Comparison of ENCODE assay signal across 16 mouse cellular contexts in genomic region chr7:72837992-72838655, GRCm38 (mm10).
DNase-seq lines count a peak whose midpoint lies in the region; ATAC-seq and TF ChIP-seq lines count a peak whose summit lies in the region.
"Had no signal": no experiment of that assay in that cellular context is flagged by ENCODE, and none has a peak within 500 bp of the region (broad histone marks: within the 10 kb centered on the region; RNA-seq: fewer than 3 reads in every experiment).

No protein-coding gene starts in this region.

- WGBS in neural tube, embryonic 11.5 days = 46% methylated on average over 6 of the region's 6 CpGs
- WGBS in forebrain, embryonic 11.5 days = 7% methylated on average over 6 of the region's 6 CpGs
- 8% methylated on average over 6 of the region's 6 CpGs for WGBS in hindbrain, embryonic 14.5 days
- 3% methylated on average over 6 of the region's 6 CpGs for WGBS in midbrain, embryonic 16.5 days
- 72% methylated on average over 6 of the region's 6 CpGs for WGBS in heart, adult 2 months

- no peak for TF ChIP-seq EP300 in heart, adult 2 months (IDR thresholded peaks at IDR 0.05; ENCODE audit: insufficient read depth, low read depth, low read length)

- peaks cover 5% of the 10 kb centered on the region; the same call in 1 of the 2 replicates for H3K4me1 ChIP-seq in neural tube, embryonic 11.5 days (ENCODE audit: control insufficient read depth, insufficient read depth, low read length)
- peaks cover 5% of the 10 kb centered on the region; the same call in 1 of the 2 replicates for H3K4me1 ChIP-seq in forebrain, embryonic 11.5 days (replicated peaks; ENCODE audit: control insufficient read depth, insufficient read depth, low read length)
- H3K4me1 ChIP-seq in hindbrain, embryonic 14.5 days (replicated peaks; ENCODE audit: control insufficient read depth, insufficient read depth, low read length) = peaks cover 24% of the 10 kb centered on the region
- peaks cover 19% of the 10 kb centered on the region for H3K4me1 ChIP-seq in midbrain, embryonic 16.5 days (ENCODE audit: control insufficient read depth, insufficient read depth, low read length)
- H3K4me1 ChIP-seq in heart, adult 2 months (ENCODE audit: control insufficient read depth, insufficient read depth, low read length) = no peaks in the 10 kb centered on the region
- H3K4me1 ChIP-seq: megakaryocyte, embryonic 14.5 days had no signal

- no peak overlapping the region for H3K4me2 ChIP-seq in neural tube, embryonic 11.5 days (ENCODE audit: low read depth)
- no peak overlapping the region for H3K4me2 ChIP-seq in forebrain, embryonic 11.5 days (ENCODE audit: low read depth, low read length, severe bottlenecking)
- no peak overlapping the region for H3K4me2 ChIP-seq in hindbrain, embryonic 14.5 days (replicated peaks)
- H3K4me2 ChIP-seq in midbrain, embryonic 16.5 days (ENCODE audit: low read length) = peak overlapping the region; percentile 11; the same call in 1 of the 2 replicates

- peak; percentile 50; the same call in 1 of the 2 replicates for ATAC-seq in neural tube, embryonic 11.5 days (ENCODE audit: insufficient read depth, low FRiP score, low TSS enrichment)
- peak; percentile 86 for ATAC-seq in forebrain, embryonic 11.5 days (replicated peaks; ENCODE audit: low FRiP score)
- ATAC-seq in hindbrain, embryonic 14.5 days (ENCODE audit: low FRiP score) = no peak
- peak; percentile 51; the same call in 1 of the 2 replicates for ATAC-seq in midbrain, embryonic 16.5 days

- no peak overlapping the region for H3K9ac ChIP-seq in neural tube, embryonic 11.5 days (ENCODE audit: low read length)
- no peak overlapping the region for H3K9ac ChIP-seq in forebrain, embryonic 11.5 days (ENCODE audit: low read length)
- no peak overlapping the region for H3K9ac ChIP-seq in hindbrain, embryonic 14.5 days
- H3K9ac ChIP-seq in midbrain, embryonic 16.5 days (ENCODE audit: low read depth, low read length) = no peak overlapping the region
- no peak overlapping the region for H3K9ac ChIP-seq in heart, adult 2 months (ENCODE audit: low read depth, low read length)
- H3K9ac ChIP-seq: liver, embryonic 14.5 days had no signal

- no peak for TF ChIP-seq CTCF in heart, adult 2 months (IDR thresholded peaks at IDR 0.05)

- TF ChIP-seq POLR2A in heart, adult 2 months (IDR thresholded peaks at IDR 0.05; ENCODE audit: insufficient read depth, low read depth, low read length) = no peak

- no peaks in the 10 kb centered on the region for H3K79me2 ChIP-seq in heart, adult 2 months (replicated peaks; ENCODE audit: control insufficient read depth, insufficient read depth, low read length)

- H3K36me3 ChIP-seq in neural tube, embryonic 11.5 days (ENCODE audit: control insufficient read depth, insufficient read depth, low read length) = no peaks in the 10 kb centered on the region
- H3K36me3 ChIP-seq in forebrain, embryonic 11.5 days (ENCODE audit: control insufficient read depth, insufficient read depth, low read length) = no peaks in the 10 kb centered on the region
- no peaks in the 10 kb centered on the region for H3K36me3 ChIP-seq in hindbrain, embryonic 14.5 days (replicated peaks; ENCODE audit: control insufficient read depth, insufficient read depth)
- H3K36me3 ChIP-seq in midbrain, embryonic 16.5 days (ENCODE audit: control insufficient read depth, insufficient read depth, low read length) = no peaks in the 10 kb centered on the region
- no peaks in the 10 kb centered on the region for H3K36me3 ChIP-seq in heart, adult 2 months (ENCODE audit: control insufficient read depth, insufficient read depth, low read length)

- H3K9me3 ChIP-seq in neural tube, embryonic 11.5 days (ENCODE audit: control insufficient read depth, low read length) = no peaks in the 10 kb centered on the region
- H3K9me3 ChIP-seq in forebrain, embryonic 11.5 days (ENCODE audit: control insufficient read depth, low read length) = peaks cover 4% of the 10 kb centered on the region; the same call in 1 of the 2 replicates
- no peaks in the 10 kb centered on the region for H3K9me3 ChIP-seq in hindbrain, embryonic 14.5 days (ENCODE audit: control insufficient read depth, low read length)
- H3K9me3 ChIP-seq in midbrain, embryonic 16.5 days (replicated peaks; ENCODE audit: control insufficient read depth, low read length, poor library complexity, severe bottlenecking) = no peaks in the 10 kb centered on the region; the same call in 1 of the 2 replicates

- no peak overlapping the region for H3K4me3 ChIP-seq in neural tube, embryonic 11.5 days (ENCODE audit: low read depth, low read length)
- no peak overlapping the region for H3K4me3 ChIP-seq in forebrain, embryonic 11.5 days (ENCODE audit: low read depth, low read length)
- no peak overlapping the region for H3K4me3 ChIP-seq in hindbrain, embryonic 14.5 days (replicated peaks; ENCODE audit: low read length)
- H3K4me3 ChIP-seq in midbrain, embryonic 16.5 days (ENCODE audit: low read depth, low read length) = no peak overlapping the region
- no peak overlapping the region for H3K4me3 ChIP-seq in heart, adult 2 months
- H3K4me3 ChIP-seq: layer of hippocampus, adult 2 months; megakaryocyte, embryonic 14.5 days had no signal

- H3K27me3 ChIP-seq in neural tube, embryonic 11.5 days (ENCODE audit: control insufficient read depth, insufficient read depth, low read length) = no peaks in the 10 kb centered on the region
- H3K27me3 ChIP-seq in forebrain, embryonic 11.5 days (ENCODE audit: control insufficient read depth, insufficient read depth, low read length) = no peaks in the 10 kb centered on the region
- H3K27me3 ChIP-seq in hindbrain, embryonic 14.5 days (ENCODE audit: control insufficient read depth, insufficient read depth, low read length) = no peaks in the 10 kb centered on the region
- H3K27me3 ChIP-seq in midbrain, embryonic 16.5 days (ENCODE audit: control insufficient read depth, insufficient read depth, low read depth, low read length) = no peaks in the 10 kb centered on the region
- H3K27me3 ChIP-seq in heart, adult 2 months (ENCODE audit: control insufficient read depth, insufficient read depth, low read length) = no peaks in the 10 kb centered on the region
- H3K27me3 ChIP-seq: megakaryocyte, embryonic 14.5 days had no signal

- H3K27ac ChIP-seq in neural tube, embryonic 11.5 days (ENCODE audit: low read depth, low read length) = no peak overlapping the region
- peak overlapping the region; percentile 58; the same call in 1 of the 2 replicates for H3K27ac ChIP-seq in forebrain, embryonic 11.5 days (ENCODE audit: low read depth, low read length)
- H3K27ac ChIP-seq in hindbrain, embryonic 14.5 days = peak overlapping the region; percentile 54; the same call in 1 of the 2 replicates
- H3K27ac ChIP-seq in midbrain, embryonic 16.5 days (ENCODE audit: low read length) = peak overlapping the region; percentile 61
- H3K27ac ChIP-seq in heart, adult 2 months = no peak overlapping the region
- H3K27ac ChIP-seq: layer of hippocampus, adult 2 months; liver, embryonic 14.5 days had no signal

- peak; percentile 11 for DNase-seq in neural tube, embryonic 11.5 days (ENCODE audit: low spot score)
- no peak for DNase-seq in neural tube, embryonic 10.5 days (ENCODE audit: extremely low spot score, low spot score)
- peak; percentile 64 for DNase-seq in forebrain, embryonic 11.5 days (ENCODE audit: low spot score)
- no peak for DNase-seq in hindbrain, embryonic 14.5 days (ENCODE audit: low spot score)
- no peak for DNase-seq in left cerebral cortex, adult 18-20 months (ENCODE audit: low spot score in 2 of 2)
- DNase-seq in adrenal gland, postnatal 25 days = no peak
- no peak for DNase-seq in heart, adult 2 months
- DNase-seq: cerebellum, postnatal 10 days; heart, adult 18-20 months; heart, postnatal 14 days; left cerebral cortex, postnatal 4 days; thymus, postnatal 25 days had no signal

- intact Hi-C loops in heart, adult 2 months (cut with DNase I) = no loop called here

Comparison
In these comparisons a context has a peak if more than half of its experiments do, and no peak if none do; other contexts are left out.
1. DNase-seq: peak in neural tube, embryonic 11.5 days (single experiment) and forebrain, embryonic 11.5 days (single experiment); none in neural tube, embryonic 10.5 days (single experiment), hindbrain, embryonic 14.5 days (single experiment), left cerebral cortex, adult 18-20 months (0 of 2), adrenal gland, postnatal 25 days (single experiment) and heart, adult 2 months (0 of 2).
2. H3K27ac ChIP-seq: peak in forebrain, embryonic 11.5 days (single experiment), hindbrain, embryonic 14.5 days (single experiment) and midbrain, embryonic 16.5 days (single experiment); none in neural tube, embryonic 11.5 days (single experiment) and heart, adult 2 months (single experiment).